Comparison of ENCODE assay signal across 14 mouse cellular contexts in genomic region chr6:116154854-116155624, GRCm38 (mm10). TPM values are rescaled to one million over a fixed set of nuclear protein-coding genes. Genes with fewer than 3 reads are reported as not detected.
A peak's percentile ranks its signal among the peaks of the same experiment; 100 is the strongest.
DNase-seq lines count a peak whose midpoint lies in the region; ATAC-seq and TF ChIP-seq lines count a peak whose summit lies in the region.
"Had no signal": no experiment of that assay in that cellular context is flagged by ENCODE, and none has a peak within 500 bp of the region (broad histone marks: within the 10 kb centered on the region; RNA-seq: fewer than 3 reads in every experiment).

No protein-coding gene starts in this region.

- no peak for DNase-seq in forebrain, embryonic 10.5 days (ENCODE audit: extremely low spot score, low spot score)
- DNase-seq in heart, postnatal 0 days (ENCODE audit: low spot score) = no peak
- no peak for DNase-seq in heart, adult 11 months
- DNase-seq in embryo, embryonic 10 days (ENCODE audit: low spot score) = peak; percentile 45
- DNase-seq in limb, embryonic 10.5 days (ENCODE audit: low spot score) = no peak
- DNase-seq in ovary, postnatal 14 days (ENCODE audit: low spot score) = no peak
- DNase-seq in cerebellum, adult 9-10 months = no peak
- DNase-seq: thymus, adult 18-20 months had no signal

- 33% methylated on average over 3 of the region's 3 CpGs for WGBS in forebrain, embryonic 10.5 days
- WGBS in forebrain, embryonic 13.5 days = 18% methylated on average over 3 of the region's 3 CpGs
- WGBS in heart, postnatal 0 days = 26% methylated on average over 3 of the region's 3 CpGs
- 19% methylated on average over 3 of the region's 3 CpGs for WGBS in limb, embryonic 10.5 days

- H3K27me3 ChIP-seq in forebrain, embryonic 10.5 days (ENCODE audit: poor library complexity, severe bottlenecking) = no peaks in the 10 kb centered on the region
- no peaks in the 10 kb centered on the region for H3K27me3 ChIP-seq in forebrain, embryonic 13.5 days
- H3K27me3 ChIP-seq in heart, postnatal 0 days (ENCODE audit: control insufficient read depth, insufficient read depth, low read length) = no peaks in the 10 kb centered on the region
- H3K27me3 ChIP-seq in limb, embryonic 10.5 days (ENCODE audit: low read depth, poor library complexity, severe bottlenecking) = no peaks in the 10 kb centered on the region
- H3K27me3 ChIP-seq: embryonic facial prominence, embryonic 15.5 days; limb, embryonic 15.5 days; lung, embryonic 15.5 days had no signal

- TF ChIP-seq CTCF in heart, postnatal 0 days (IDR thresholded peaks at IDR 0.05; ENCODE audit: low read depth) = no peak

- H3K27ac ChIP-seq in forebrain, embryonic 10.5 days = peak overlapping the region; percentile 68; the same call in 1 of the 2 replicates
- no peak overlapping the region for H3K27ac ChIP-seq in forebrain, embryonic 13.5 days
- no peak overlapping the region; the same call in 1 of the 2 replicates for H3K27ac ChIP-seq in heart, postnatal 0 days (ENCODE audit: low read depth)
- H3K27ac ChIP-seq in limb, embryonic 10.5 days = 0 out of 2 replicates have a peak overlapping the region, but pooled peaks have one; percentile 26
- H3K27ac ChIP-seq: embryonic facial prominence, embryonic 15.5 days; kidney, postnatal 0 days; limb, embryonic 15.5 days; lung, embryonic 15.5 days had no signal

- peaks cover 28% of the 10 kb centered on the region for H3K4me1 ChIP-seq in forebrain, embryonic 10.5 days
- H3K4me1 ChIP-seq in forebrain, embryonic 13.5 days = peaks cover 16% of the 10 kb centered on the region
- H3K4me1 ChIP-seq in heart, postnatal 0 days (ENCODE audit: control insufficient read depth, insufficient read depth) = peaks cover 10% of the 10 kb centered on the region; the same call in 1 of the 2 replicates
- peaks cover 14% of the 10 kb centered on the region for H3K4me1 ChIP-seq in limb, embryonic 10.5 days
- H3K4me1 ChIP-seq: embryonic facial prominence, embryonic 15.5 days; lung, embryonic 15.5 days had no signal

- H3K9me3 ChIP-seq in forebrain, embryonic 10.5 days = no peaks in the 10 kb centered on the region
- H3K9me3 ChIP-seq in forebrain, embryonic 13.5 days (replicated peaks) = no peaks in the 10 kb centered on the region
- H3K9me3 ChIP-seq in heart, postnatal 0 days (replicated peaks; ENCODE audit: control insufficient read depth, low read length) = no peaks in the 10 kb centered on the region
- H3K9me3 ChIP-seq in limb, embryonic 10.5 days (replicated peaks) = no peaks in the 10 kb centered on the region
- H3K9me3 ChIP-seq: embryonic facial prominence, embryonic 15.5 days; limb, embryonic 15.5 days; lung, embryonic 15.5 days had no signal

- H3K4me3 ChIP-seq in forebrain, embryonic 10.5 days = no peak overlapping the region
- no peak overlapping the region for H3K4me3 ChIP-seq in forebrain, embryonic 13.5 days
- no peak overlapping the region for H3K4me3 ChIP-seq in heart, postnatal 0 days (ENCODE audit: low read depth, low read length)
- no peak overlapping the region for H3K4me3 ChIP-seq in limb, embryonic 10.5 days
- H3K4me3 ChIP-seq: embryonic facial prominence, embryonic 15.5 days; limb, embryonic 15.5 days; lung, embryonic 15.5 days had no signal

- no peak overlapping the region for H3K9ac ChIP-seq in forebrain, embryonic 13.5 days
- H3K9ac ChIP-seq in heart, postnatal 0 days (replicated peaks; ENCODE audit: low read depth, low read length) = no peak overlapping the region
- H3K9ac ChIP-seq: embryonic facial prominence, embryonic 15.5 days; limb, embryonic 15.5 days; lung, embryonic 15.5 days had no signal

- no peak overlapping the region for H3K4me2 ChIP-seq in forebrain, embryonic 13.5 days
- H3K4me2 ChIP-seq in heart, postnatal 0 days (ENCODE audit: low read depth, low read length) = no peak overlapping the region
- H3K4me2 ChIP-seq: embryonic facial prominence, embryonic 15.5 days; limb, embryonic 15.5 days; lung, embryonic 15.5 days had no signal

- peaks cover 14% of the 10 kb centered on the region; the same call in 1 of the 2 replicates for H3K36me3 ChIP-seq in forebrain, embryonic 10.5 days (replicated peaks)
- H3K36me3 ChIP-seq in forebrain, embryonic 13.5 days (ENCODE audit: poor library complexity, severe bottlenecking) = 0 out of 2 replicates have a peak, but pooled peaks cover 3% of the 10 kb centered on the region
- no peaks in the 10 kb centered on the region for H3K36me3 ChIP-seq in heart, postnatal 0 days (replicated peaks; ENCODE audit: control insufficient read depth, insufficient read depth, low read length)
- H3K36me3 ChIP-seq in limb, embryonic 10.5 days = peaks cover 9% of the 10 kb centered on the region; the same call in 1 of the 2 replicates
- H3K36me3 ChIP-seq: embryonic facial prominence, embryonic 15.5 days; limb, embryonic 15.5 days; lung, embryonic 15.5 days had no signal

- ATAC-seq in forebrain, embryonic 13.5 days = no peak
- peak; percentile 53 for ATAC-seq in heart, postnatal 0 days (ENCODE audit: insufficient read depth, low read depth)
- ATAC-seq: inflammation-experienced regulatory T-cells, adult 6 months had no signal

- TF ChIP-seq EP300 in heart, postnatal 0 days (IDR thresholded peaks at IDR 0.05; ENCODE audit: low read depth) = no peak

RNA-seq across cellular contexts. Expression of gene Tmcc1, which starts 38.2 kb away (rescaled TPM):
- polyA plus RNA-seq in forebrain, embryonic 10.5 days (2016; fragmentation: Nextera tagmentation; extraction: Ambion mirVana) = 14.8 and 16.2 TPM in 2 replicates
- polyA plus RNA-seq in forebrain, embryonic 13.5 days (2015; fragmentation: Nextera tagmentation; extraction: Ambion mirVana) = 33.8 and 35.7 TPM in 2 replicates
- 21.1 and 26.9 TPM in 2 replicates for total RNA-seq in heart, postnatal 0 days (2014; rRNA removed; ENCODE audit: low replicate concordance)
- 6.9 and 7.8 TPM in 2 replicates for polyA plus RNA-seq in heart, postnatal 0 days (2015; fragmentation: Nextera tagmentation; extraction: Ambion mirVana)
- 13.9 and 14.3 TPM in 2 replicates for polyA plus RNA-seq in limb, embryonic 10.5 days (2016; fragmentation: Nextera tagmentation; extraction: Ambion mirVana)

RNA-seq across cellular contexts. Expression of gene Washc2, which starts 52.8 kb away (rescaled TPM):
- polyA plus RNA-seq in forebrain, embryonic 10.5 days (2016; fragmentation: Nextera tagmentation; extraction: Ambion mirVana) = 47.5 and 49.2 TPM in 2 replicates
- polyA plus RNA-seq in forebrain, embryonic 13.5 days (2015; fragmentation: Nextera tagmentation; extraction: Ambion mirVana) = 51.8 and 55.3 TPM in 2 replicates
- total RNA-seq in heart, postnatal 0 days (2014; rRNA removed; ENCODE audit: low replicate concordance) = 57.1 and 96.8 TPM in 2 replicates
- 26.2 and 30.3 TPM in 2 replicates for polyA plus RNA-seq in heart, postnatal 0 days (2015; fragmentation: Nextera tagmentation; extraction: Ambion mirVana)
- 47.1 and 52.7 TPM in 2 replicates for polyA plus RNA-seq in limb, embryonic 10.5 days (2016; fragmentation: Nextera tagmentation; extraction: Ambion mirVana)

Comparison
In these comparisons a context has a peak if more than half of its experiments do, and no peak if none do; other contexts are left out.
1. H3K27ac ChIP-seq: peak in forebrain, embryonic 10.5 days (single experiment) and limb, embryonic 10.5 days (single experiment); none in forebrain, embryonic 13.5 days (single experiment) and heart, postnatal 0 days (single experiment).